Mouse (Mus musculus) left cerebral cortex, adult 8-10 months (tissue): ENCODE measurements around the gene Nsf. TPM values are rescaled to one million over a fixed set of nuclear protein-coding genes. Genes with fewer than 3 reads are reported as not detected.

Experiments used
- DNase-seq, 2 experiments: peaks; one replicate each; pipeline ENCODE4 v3.0.0; 2022; ENCODE audit warnings: low spot score in 2 of 2
- total RNA-seq, 4 experiments: library from RNA; stranded (reverse); gene quantifications; 2 replicates each; pipeline ENCODE4 v1.2.4; 2022

The Nsf gene
- total RNA-seq, 4 experiments from 2014 or later = 917 to 958 (median 948) TPM

DNA sequence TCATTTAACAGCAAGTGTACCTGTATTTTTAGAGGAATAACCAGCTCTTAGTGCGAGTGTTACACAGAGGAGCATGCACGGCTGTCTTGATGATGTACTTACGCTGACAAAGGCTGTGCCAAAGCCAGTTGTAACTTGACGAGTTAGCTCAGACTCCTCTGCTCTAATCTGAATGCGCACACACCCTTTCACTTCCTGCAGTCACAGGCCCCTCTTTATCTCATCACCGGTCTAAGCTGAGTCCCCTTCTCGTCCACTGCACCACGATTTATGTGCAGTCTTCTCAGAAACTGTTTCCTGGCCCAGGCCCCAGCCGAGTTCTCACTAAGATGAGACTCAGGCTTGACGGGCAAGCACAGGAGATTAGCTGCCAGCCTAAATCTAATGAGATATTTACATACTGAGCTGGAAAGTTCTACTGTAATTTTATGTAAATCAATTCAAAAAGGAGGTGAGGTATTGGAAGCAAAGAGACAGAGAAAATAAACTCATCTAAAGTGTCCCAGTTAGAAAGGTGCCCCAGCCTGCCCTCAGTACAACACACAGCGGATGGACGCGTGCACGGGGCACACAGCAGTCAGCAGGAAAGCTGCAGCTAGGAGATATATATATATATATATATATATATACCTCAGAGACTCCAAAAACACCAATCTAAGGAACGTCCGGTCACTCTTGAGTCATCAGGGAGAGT lies 101.1 kb downstream of the Nsf start:
- no peak for DNase-seq

- no peak for DNase-seq
Observed at GRCm38 (mm10) chr11:103848287-103848686, 105.6 kb downstream of the Nsf start.

DNA sequence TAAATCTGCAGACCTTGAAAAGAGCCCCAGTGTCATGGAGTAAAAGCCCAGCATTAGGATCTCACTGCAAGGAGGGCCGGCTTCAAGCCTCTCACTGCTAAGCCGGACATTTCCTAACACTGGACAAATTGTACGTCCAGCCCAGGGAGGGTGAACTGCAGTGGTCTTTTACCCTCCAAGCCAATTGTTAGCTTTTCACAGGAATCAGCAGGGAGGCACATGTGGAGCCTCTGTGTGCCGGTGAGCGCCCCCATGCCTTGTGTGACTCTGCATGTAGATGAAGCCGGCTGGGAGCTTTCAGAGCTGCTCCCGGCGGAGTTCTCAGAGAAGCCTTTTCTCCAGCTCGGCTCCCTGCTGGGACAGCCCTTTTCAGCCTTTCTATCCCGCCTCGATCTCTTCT lies 113.0 kb downstream of the Nsf start:
- no peak for DNase-seq

- DNase-seq = no peak
Observed at GRCm38 (mm10) chr11:103838955-103839354, 114.9 kb downstream of the Nsf start.

DNA sequence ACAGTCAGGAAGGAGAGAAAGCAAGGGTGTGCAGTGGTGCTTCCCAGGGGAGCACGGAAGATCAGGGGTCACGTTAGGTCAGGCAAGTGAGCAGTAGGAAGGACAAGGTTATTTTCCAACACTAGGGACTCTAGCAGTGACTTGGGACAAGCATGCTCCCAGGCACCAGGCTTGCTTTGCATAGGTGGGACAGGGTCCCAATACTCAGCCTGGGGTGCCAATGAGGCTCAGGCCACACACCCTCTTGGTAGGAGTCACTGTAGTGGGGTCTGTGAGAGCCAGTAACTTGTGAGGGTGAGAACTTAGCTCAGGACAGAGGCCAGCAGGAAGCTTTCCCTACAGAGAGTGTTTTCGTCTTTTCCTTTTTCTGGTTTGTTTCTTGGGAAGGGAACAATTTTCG lies 121.5 kb downstream of the Nsf start:
- DNase-seq = no peak

GRCm38 (mm10) chr11:103831766-103832165 lies 122.1 kb downstream of the Nsf start:
- DNase-seq = no peak

DNA sequence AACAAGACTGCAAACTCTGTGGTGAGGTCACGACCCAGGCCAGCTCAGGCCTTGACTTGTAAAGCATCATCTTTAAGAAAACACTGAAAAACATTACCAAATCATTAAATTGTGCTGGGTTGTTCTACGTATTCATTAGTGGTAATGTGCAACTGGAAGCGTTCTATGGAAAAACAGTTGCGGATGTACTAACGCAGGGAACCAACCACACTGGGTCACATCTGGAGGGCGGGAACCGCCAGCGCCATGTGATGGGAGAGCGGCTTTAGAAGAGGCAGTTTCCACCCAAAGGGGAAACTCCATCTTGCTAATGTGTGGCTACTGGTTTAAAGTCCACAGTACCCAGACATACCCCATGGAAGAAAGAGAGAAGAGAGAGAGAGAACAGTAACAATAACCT lies 123.4 kb downstream of the Nsf start:
- no peak for DNase-seq

DNA sequence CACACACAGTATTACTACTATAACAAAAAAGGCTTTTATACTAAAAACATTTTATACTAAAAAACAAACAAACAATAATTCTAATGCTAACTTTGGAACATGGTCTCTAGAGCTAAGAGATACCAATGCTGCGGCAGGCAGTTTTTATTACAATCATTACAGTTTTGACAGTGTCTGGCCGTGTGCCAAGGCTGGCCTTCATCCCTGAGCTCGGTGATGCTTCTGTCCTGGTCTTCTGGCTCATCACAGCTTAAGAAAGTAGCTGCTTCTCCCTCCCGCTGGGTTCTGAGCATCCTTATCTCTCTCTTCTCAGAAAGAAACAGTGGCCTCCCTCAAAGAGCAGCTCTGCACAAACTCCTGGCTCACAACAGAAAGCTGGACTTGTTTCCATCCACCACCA lies 123.9 kb downstream of the Nsf start:
- DNase-seq = no peak

- DNase-seq = no peak
Observed at GRCm38 (mm10) chr11:103828866-103829265, 125.0 kb downstream of the Nsf start.

- no peak for DNase-seq
Observed at GRCm38 (mm10) chr11:103827201-103827600, 126.7 kb downstream of the Nsf start.

DNA sequence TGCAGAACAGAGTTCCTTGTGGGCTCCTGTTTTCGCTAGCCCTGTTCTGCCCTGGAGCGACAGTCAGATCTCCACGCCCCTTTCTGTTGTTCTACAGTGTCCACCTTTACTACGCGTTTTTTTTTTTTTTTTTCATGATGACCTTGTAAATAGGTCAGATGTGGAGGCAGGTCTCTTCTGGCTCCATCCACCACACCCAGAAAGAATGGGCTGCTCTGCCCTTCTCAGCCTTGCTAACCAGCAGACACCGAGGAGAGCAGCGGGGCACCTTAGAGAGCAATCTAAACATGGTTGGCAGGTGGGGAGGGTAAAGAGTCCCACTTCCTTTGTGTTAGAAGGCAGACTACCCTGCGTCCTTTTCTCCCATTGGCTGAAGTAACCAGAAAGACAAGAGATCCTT lies 137.1 kb downstream of the Nsf start:
- DNase-seq = no peak

- DNase-seq = no peak
Observed at GRCm38 (mm10) chr11:103815986-103816385, 137.9 kb downstream of the Nsf start.

- no peak for DNase-seq
Observed at GRCm38 (mm10) chr11:103814808-103815207, 139.0 kb downstream of the Nsf start.

- peak; percentile 28 to 79 for DNase-seq
Observed at GRCm38 (mm10) chr11:103811246-103811645, 142.6 kb downstream of the Nsf start.

DNA sequence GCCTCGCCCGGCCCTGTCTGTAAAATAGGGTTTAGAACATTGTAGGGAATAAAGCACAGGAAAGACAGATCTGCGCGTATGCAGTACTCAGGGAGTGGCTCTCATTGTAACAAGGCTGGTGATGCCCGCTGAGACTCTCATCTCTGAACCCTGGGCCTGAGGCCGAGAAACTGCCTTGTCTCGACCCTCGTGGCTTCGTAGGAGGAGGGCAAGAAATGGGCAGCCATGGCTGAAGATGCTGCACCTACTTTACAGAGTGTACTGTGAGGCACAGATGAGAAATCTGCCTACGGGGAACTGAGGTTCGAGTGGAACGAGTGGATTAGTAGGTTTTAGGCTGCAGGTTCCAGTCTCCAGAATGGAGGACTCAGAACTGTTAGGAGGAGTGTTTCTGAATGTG lies 143.2 kb downstream of the Nsf start:
- no peak for DNase-seq

DNA sequence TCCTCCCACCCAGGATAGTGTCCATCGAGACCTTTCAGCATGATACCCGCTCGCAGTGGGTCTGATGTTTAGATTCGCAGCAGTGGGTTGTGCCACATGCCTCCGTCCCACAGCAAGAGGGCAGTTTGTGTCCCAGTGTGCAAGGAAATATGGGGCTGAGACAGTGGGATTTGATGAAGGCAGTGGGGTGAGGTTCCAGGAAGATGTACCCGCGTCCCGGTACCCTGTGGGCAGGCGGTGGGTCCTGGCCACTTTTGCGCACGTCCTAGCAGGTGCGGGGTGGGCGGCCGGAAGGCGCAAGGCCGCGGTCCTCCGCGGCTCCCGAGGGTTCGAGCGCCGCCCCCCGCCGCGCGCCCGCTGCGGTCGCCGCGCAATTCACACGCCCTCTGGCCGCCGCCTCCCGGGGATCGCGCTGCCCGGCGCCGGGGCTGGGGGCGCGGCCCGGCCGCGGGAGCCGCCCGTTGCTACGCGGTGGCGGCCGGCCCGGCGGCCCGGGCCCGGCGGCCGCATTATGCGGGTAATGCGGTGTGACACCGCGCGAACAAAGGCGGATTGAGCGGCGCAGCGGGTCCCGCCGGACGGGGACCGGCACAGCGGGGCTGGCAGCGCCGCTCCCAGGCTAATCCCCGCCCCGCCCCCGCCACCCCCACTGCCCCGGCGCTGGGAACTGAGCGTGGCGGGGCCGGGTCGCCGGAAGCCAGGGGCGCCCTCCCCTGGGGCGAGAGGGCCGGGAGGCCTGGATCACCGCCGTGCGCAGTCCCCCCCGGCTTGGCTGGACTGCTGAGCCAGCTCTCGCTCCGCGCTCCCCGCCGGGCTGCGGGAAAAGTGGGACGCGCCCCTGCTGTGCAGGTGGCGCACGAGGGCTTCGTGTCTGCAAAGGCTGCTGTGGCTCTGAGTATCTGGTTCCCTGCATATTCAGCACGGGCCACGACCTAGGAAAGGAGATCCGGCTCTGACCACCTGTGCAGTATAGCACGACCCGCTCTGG lies 144.0 kb downstream of the Nsf start:
- DNase-seq = no peak

DNA sequence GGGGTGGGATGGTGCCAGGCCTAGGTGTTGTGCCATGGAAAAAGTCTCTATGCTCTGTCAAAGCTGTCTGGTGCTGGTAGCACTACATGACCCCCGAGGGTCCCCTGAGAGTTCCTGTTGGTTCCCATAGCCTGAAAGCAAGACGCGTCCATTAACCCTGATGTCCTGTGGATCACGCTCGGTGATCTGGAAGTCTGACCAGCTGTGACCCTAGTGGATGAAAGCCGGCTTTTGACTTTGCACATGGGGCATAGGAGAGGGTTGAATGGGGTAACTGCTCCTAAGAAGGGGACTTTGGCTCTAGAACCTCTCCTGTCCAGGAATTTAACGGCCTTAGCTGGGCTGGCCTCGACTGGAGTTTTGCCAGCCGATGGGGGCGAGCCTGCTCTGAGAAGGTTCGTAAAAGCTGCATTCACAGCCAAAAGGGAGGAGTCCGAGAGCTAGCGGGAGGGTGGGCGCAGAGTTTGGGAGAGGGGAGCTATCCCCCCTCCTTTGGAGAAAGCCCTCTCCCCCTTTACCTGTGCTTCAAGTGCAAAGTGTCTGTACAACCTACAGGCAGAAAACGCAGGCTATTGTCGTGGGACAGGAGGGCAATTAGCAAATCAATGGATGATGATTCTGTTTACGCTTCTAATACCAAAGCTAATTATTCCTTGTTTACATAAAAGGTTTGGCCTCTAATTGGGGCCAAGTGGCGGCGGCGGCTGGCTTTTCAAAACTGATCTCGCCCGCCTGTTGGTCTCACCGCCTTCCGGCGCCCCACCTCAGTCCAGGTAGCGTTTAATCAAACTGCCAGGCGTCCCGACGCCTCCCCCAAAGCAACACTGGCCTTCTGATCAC lies 144.9 kb downstream of the Nsf start:
- DNase-seq = no peak

GRCm38 (mm10) chr11:103807966-103808365 lies 145.9 kb downstream of the Nsf start:
- DNase-seq = no peak

DNA sequence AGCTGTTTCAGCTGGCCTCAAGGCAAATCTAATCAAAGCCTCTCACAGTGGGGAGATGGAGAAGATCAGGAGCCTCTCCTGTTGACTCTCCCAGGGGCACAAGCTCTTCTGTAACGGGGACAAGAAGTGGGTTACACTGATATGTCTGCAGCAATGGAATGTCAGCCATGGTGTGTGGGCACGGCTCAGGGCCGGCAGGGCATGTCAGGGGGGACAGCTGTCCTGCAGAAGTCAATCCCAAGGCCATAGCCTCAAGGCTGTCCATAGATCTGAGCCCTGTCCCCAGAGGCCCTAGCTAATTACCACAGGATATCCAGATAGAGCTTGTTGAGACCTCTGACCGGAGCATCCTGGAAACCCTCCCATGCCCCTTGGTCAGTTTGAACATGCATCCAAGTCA lies 149.1 kb downstream of the Nsf start:
- DNase-seq = no peak

DNA sequence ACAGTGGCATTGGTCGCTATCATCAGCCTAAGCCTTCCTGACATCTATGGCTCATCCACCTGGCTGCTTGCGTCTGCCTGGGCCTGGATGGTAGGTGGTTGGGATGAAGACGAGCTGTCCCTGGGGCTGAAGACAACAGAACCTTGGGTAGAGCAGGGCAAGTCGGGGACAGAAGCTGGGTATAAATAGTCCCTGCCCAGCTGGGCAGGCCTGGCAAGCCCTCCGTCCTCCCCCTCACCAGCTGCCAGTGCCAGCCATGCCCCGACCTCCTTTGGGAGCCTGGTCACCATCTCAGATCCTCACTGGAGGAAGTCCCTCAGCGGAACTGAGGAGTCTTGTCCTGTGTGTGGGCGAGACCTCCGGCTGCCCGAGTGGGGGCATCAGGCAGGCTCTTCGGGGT lies 149.7 kb downstream of the Nsf start:
- no peak for DNase-seq

DNA sequence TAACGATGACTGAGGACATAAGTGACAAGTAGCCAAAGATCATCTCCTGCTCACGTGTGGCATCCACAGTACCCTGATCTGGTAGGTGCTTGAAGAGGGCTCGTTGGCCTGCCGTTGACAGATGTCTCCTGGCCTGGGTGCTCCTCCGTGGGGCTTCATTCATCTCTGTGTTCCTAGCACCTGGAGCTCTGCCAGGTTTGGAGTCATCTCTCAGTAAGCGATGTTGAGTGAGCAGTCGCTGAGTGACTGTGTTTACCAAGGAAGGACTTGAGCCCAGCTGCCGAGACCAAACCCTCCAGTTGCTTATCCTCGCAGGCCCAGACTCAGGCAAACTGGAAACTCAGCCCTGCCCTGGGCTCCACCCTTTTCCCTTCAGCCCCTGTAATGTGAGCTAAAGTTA lies 152.7 kb downstream of the Nsf start:
- DNase-seq = no peak

DNA sequence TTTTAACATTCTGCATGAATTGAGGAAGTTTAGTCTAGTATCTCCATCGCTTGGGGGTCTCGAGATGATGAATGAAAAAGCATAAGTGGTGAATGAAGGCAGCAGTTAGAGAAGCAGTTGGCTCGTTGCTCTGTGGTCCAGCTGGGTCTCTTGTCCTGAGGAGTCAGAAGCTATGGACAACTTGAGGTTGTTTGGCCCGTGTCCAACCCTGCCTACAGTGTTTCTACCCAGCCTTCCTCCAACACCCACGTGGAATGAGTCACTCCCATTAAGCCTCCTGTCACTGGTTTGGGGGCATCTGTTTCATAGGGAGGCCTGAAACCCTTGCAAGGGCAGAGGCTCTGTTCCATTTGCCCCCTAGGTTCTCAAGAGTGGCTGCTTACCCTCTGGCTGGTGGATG lies 163.9 kb downstream of the Nsf start:
- no peak for DNase-seq
